Mouse (Mus musculus) cerebellum, adult 9-10 months (tissue): Measurements from ENCODE around the gene Cntrl.

ENCODE experiments used
- DNase-seq: peaks from one replicate; pipeline ENCODE4 v3.0.0; 2022

Gene Cntrl

DNA sequence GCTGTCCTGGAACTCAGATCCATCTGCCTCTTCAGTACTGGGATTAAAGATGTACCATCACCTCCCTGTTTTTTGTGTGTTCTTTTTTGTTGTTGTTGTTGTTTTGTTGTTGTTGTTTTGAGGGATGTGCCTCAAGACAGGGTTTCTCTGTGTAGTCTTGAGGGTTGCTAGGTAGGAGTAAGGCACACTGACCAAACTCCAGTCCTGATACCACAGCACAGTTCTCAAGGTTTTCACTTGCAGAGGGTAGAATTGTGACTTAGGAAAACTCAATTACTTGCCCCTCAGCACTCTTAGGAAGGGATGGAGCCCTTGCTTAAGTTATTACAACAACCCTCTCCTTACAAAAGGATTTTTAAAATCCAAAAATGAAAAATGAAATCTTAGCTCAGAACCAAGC is 22.2 kb downstream of the Cntrl start:
- DNase-seq = no peak

DNA sequence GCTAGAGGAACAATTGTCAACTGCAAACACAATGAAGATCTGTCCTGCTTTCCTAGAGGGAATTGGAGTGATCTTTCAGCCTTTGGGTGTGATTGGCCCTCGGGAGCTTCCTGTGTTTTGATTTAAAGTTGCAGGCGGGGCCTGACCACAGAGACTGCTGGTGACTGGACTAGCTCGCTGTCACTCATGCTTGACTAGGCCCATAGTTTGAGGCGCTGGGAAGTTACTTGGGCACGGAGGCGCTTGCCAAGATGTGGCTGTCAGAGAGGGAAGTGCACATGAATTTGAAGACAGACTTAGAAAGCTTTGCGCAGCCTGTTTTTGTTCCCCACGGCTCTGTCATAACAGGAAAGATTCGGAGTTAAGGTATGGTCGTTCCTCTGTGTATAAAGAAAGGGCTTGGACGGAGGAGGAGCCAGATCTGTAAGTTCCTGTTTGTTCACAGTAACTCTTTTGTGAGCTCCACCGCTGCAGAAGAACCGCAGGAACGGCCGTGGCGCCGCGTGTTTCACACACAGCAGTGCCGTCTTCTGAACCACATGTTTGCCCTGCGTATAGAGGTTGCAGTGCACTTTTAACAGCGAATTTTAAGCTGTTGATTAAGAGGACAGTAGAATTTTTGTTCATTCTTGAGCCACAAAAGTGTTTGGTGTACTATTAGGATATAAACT is 22.8 kb downstream of the Cntrl start:
- DNase-seq = peak; percentile 93

DNA sequence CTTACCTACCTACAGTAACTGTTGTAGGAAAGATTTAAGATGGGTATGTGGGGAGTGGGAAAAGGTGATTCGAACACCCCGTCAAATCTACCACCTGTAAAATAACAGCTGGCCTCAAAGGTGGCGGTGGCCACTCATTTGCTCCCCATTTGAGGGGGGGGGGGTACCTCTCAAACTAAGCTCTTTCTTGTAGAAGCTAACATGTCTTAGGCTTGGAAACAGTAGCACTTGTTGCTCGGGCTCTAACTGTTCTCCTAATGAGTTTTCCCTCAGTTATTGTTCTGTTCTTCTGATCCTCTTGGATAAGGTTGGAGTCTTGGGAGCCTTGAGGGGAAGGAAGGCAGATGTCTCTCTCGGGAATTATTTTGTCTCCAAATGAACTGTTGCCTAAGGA is 23.4 kb downstream of the Cntrl start:
- DNase-seq = no peak

DNA sequence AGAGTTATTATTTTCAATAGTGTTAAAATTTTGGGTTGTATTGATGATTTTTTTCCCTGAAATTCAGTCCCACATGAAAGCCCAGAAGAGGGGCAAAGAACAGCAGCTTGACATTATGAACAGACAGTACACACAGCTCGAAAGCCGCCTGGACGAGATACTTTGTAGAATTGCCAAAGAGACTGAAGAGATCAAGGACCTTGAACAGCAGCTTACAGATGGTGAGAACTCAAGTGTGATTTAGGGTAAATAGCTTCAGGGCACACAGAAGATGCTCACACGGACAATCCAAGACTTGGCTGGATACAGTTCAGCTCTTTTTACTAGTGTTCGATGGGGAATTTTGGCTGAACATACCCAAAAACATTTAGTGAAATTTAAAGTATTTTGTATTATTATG is 24.6 kb downstream of the Cntrl start:
- DNase-seq = no peak

DNA sequence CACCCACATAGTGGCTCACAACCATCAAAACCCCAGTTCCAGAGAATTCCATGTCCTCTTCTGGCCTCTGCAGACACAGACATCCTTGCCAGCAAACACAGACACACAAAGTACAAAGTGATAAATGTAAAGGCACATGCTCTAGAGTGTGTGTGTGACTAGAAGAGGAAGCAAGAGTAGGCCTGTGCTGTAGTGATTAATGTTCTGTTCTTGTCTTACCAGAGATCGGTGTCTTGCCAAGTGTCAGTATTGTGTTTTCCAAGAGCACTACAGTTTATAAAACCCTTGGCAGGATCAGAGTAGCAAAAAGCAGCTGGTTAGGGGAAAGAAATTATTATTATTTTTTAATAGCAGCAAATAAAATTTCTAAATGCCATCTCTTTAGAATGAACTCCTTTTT is 29.3 kb downstream of the Cntrl start:
- DNase-seq = no peak

GRCm38 (mm10) chr2:35141673-35142072 is 32.4 kb downstream of the Cntrl start:
- DNase-seq = no peak

- no peak for DNase-seq
Measured at GRCm38 (mm10) chr2:35148806-35149205, 39.5 kb downstream of the Cntrl start.

DNA sequence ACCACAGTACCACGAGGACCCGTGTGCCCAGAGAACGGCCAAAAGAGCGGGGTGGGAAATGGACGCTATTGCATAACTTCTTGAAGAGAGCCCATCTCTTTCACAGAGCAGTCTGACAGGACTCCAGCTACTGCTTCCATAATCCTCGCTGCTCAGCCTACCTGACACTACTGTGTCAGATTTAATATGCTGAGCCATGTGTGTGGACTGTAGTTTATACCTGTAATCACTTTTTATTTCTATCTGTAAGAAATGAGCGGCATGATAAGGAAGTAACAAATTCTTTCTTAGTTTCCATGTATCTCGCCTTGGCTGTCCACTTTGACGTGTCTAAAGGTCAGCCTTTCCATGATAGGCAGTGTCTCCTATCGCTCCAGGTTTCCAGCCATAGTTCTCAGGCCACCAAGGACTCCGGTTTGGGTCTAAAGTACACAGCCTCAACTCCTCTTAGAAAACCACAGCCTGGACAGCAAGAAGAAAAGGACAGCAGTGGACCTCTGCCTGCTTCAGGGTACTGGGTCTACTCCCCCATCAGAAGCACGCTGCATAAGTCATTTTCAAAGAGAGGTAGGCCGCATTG is 42.1 kb downstream of the Cntrl start:
- DNase-seq = no peak

- DNase-seq = no peak
Measured at GRCm38 (mm10) chr2:35153179-35153578, 43.9 kb downstream of the Cntrl start.

DNA sequence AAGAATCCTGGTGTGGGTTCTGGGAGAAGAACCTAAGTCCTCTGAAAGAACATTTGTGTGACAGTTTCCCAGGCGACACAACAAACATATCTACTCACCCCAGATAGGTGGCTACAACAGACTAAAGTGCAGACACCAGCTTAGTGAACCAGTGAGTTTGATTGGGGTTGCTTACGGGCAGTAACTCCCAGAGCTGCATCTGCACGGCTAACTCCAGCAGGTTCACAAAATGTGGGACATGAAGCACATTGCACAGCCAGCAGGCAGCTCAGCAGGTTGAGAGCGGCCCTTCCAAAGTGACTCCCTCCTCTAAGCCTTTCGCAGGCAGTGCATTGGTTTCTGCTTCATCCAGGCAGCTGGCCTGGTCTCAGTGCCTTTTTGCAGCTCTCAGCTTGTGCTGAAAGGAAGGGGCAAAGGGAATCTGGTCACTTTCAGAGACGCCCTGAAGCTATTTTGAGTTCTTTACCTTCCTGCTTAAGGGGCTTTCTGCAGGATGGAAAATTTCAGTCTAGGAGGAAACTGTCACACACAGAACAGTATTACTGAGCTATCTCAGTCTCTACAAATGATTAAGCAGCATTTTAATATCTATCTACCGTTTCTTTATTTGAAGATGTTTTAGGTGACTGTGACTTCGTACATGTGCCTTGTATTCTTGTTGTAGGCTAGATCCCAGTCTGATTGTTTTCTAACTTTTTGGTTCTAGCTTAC is 44.7 kb downstream of the Cntrl start:
- DNase-seq = no peak

DNA sequence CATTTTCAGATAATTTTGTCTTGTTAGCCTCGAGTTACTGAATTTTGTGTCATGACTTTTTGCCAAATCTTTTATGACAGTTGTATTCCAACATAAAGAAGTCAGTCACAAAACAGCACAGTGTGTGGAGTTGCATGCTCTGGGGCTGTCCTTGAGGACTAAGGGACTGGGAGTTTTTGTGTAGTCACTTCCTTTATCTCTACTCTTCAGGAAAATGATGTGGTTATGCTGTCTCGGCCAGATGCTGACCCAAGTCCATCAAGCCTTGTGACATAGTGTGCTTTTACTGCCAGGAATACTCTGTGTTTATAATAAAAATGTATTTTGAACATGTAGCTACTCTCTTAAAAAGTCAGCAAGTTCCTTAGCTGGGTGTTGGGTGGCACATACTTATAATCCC is 47.7 kb downstream of the Cntrl start:
- DNase-seq = no peak

DNA sequence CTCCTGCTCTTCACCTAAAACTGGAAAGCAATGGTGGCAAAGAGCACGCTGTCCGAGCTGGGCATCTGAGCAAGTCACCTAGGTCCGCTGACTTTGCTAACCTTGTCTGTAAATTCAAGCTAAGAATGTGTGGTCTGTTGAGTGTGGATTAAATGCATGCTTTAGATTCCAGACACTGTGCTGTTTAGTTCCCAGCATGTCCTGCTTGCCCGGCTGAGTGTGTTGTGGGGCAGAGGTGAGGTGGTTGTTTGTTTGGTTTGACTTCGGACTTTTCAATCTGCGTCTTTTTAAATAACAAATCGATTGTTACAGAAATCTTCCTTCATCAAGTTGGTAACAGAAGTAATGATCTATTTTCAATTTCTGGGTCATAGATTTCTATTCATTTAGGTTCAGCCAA is 48.5 kb downstream of the Cntrl start:
- DNase-seq = no peak

GRCm38 (mm10) chr2:35158358-35158757 is 49.1 kb downstream of the Cntrl start:
- no peak for DNase-seq

DNA sequence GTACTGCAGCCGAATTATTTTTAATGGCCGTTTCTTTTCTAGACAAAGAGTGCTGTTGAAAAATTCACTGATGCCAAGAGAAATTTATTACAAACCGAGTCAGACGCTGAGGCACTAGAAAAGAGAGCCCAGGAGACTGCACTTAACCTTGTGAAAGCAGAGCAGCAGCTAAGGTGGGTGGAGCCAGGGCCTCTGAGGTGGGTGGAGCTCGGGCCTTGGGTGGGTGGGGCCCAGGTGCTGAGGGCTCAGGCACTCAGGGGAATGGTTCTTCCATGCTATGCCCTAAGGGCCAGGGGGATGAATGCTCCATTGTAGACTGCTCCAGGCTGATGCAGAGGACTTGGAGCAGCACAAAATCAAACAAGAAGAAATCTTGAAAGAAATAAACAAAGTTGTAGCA is 50.9 kb downstream of the Cntrl start:
- no peak for DNase-seq

DNA sequence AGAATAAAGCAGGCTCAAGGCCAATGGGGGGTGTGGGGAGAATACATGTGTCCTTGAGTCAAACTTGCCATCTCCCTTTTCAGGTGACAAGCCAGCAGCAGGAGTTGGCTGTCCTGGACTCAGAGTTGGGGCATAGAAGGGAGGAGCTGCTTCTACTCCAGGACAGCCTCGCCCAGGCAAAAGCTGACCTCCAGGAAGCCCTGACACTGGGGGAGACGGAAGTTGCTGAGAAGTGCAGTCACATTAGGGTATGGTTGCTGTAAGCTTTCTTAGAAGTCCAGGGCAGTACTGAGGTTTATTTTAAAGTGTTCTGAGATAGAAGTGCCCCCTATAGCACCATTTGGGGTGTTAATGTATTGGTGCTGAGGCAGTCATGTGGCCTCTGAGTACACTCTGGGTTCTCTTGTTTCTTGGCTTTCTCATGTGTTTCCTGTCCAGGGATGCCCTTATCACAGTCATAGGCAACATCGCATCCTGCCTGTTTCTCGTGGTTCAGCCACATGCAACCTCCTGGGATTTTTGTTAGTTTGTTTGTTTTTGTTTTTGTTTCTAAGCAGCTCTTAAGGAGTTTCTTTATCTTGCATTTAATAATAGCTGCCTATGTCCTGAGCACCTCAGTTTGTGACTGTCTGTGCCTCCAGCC is 52.7 kb downstream of the Cntrl start:
- no peak for DNase-seq

- no peak for DNase-seq
Measured at GRCm38 (mm10) chr2:35163396-35163795, 54.1 kb downstream of the Cntrl start.

GRCm38 (mm10) chr2:35165416-35165815 is 56.1 kb downstream of the Cntrl start:
- DNase-seq = no peak

DNA sequence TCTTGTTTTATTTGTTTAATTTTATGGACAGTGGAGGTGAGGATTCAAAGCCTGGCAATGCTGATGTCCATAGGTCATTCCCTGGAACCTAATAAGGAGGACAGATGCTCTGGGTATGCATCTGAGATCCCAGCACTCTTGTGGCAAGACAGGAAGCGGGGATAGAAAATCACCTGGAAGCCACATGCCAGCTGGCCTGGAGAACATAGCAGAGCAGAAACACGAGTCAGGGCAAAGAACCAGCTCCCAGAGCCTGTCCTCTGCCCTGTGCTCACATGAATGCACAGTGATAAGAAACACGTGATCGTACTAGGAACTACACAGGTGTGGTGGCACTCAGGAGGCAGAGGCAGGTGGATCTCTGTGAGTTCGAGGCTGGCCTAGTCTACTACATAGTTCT is 57.5 kb downstream of the Cntrl start:
- no peak for DNase-seq

DNA sequence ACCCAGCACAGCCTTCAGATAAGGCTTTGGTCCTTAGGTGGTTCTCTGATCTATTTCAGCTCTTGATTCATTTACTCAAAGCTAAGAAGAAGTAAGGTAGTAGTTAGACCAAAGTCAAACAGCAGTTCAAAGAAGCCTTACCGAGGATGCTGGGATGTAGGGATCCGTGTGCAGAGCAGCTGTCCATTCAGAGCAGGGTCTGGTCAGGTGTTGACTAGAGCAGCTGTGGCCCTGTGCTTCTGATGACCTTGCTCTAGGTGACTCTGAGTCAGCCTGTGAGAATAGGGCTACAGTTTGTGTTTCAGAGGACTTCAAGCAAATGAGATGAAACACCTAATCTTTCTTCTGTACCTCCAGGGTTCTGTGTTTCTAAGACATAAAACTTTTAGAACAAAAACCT is 60.2 kb downstream of the Cntrl start:
- DNase-seq = no peak

DNA sequence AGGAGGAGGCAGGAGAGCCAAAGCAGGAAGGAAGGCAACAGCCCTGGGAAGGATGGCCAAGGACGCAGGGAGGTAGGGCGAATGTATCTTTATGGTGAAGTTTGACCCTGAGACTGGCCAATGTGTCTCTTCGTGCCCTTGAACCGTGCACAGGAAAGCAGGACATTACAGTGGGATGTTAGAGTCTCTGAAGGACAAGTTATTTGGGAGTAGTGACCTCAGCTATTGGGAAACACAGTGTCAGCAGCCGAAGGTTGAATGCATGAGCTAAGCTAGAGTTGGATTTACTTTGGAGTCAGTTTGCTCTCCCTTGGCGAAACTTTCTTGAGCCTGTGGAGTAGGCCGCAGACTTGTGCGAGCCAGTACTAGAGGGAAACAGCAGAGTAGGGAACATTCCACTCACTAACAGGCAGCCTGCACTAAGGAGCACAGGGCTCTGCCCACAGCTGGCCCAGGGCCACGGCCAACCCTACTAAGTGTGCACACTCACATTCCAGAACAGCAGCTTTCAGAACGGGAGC is 62.1 kb downstream of the Cntrl start:
- DNase-seq = no peak

GRCm38 (mm10) chr2:35172246-35172645 is 63.0 kb downstream of the Cntrl start:
- no peak for DNase-seq

DNA sequence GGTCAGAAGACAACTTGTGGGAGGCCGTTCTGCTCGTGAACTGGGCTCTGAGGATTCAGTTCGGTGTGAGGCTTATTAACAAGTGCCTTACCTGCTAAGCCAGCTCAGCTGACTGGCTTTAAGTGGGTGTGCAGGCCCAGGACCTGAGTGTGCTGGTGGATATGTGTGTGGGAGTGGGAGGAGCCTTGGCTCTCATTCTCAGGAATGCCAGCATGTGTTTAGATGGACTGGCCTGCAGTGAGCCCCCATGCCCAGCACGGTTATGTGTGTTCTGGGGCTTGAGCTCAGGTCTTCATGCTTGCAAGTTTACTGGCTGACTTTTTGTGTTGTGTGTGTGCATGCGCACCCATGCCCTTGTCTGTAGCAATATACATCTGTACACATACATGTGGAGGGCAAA is 64.4 kb downstream of the Cntrl start:
- DNase-seq = no peak

GRCm38 (mm10) chr2:35174100-35174499 is 64.8 kb downstream of the Cntrl start:
- DNase-seq = no peak
